In genomic region chr7:144278703-144279102, GRCm38 (mm10) we compare ENCODE assay signal across 23 mouse cellular contexts.
A peak's percentile ranks its signal among the peaks of the same experiment; 100 is the strongest.
DNase-seq lines count a peak whose midpoint lies in the region; ATAC-seq and TF ChIP-seq lines count a peak whose summit lies in the region.
"Had no signal": no experiment of that assay in that cellular context is flagged by ENCODE, and none has a peak within 500 bp of the region (broad histone marks: within the 10 kb centered on the region; RNA-seq: fewer than 3 reads in every experiment).

No protein-coding gene starts in this region.

- peak; percentile 48 for DNase-seq in brain, adult 2 months (ENCODE audit: low read depth, low spot score)
- DNase-seq in cerebellum, adult 2 months = peak; percentile 61 to 69
- DNase-seq in cerebellum, postnatal 36 days = peak; percentile 54 to 65
- DNase-seq in thymus, adult 18-20 months = no peak
- DNase-seq in testis, postnatal 14 days (ENCODE audit: low spot score) = no peak
- DNase-seq: adrenal gland, postnatal 25 days; gastrocnemius, adult 2 months; heart, postnatal 10 days; kidney, adult 2 months; kidney, postnatal 10 days; lung, adult 18-20 months; lung, postnatal 14 days; right cerebral cortex, adult 18-20 months; thymus, postnatal 25 days had no signal

- no peak for ATAC-seq in hindbrain, embryonic 13.5 days (ENCODE audit: low FRiP score)
- no peak for ATAC-seq in hindbrain, embryonic 12.5 days (ENCODE audit: low FRiP score)
- ATAC-seq: inflammation-experienced regulatory T-cells, adult 6 months; midbrain, embryonic 15.5 days had no signal

- no peak for TF ChIP-seq POLR2A in cerebellum, adult 2 months (IDR thresholded peaks at IDR 0.05; ENCODE audit: borderline replicate concordance, insufficient read depth, low read length)

- WGBS in hindbrain, embryonic 13.5 days = 75% methylated on average over 4 of the region's 4 CpGs
- 80% methylated on average over 4 of the region's 4 CpGs for WGBS in hindbrain, embryonic 12.5 days
- WGBS in cerebellum, adult 2 months = 7% methylated on average over 4 of the region's 4 CpGs

- no peaks in the 10 kb centered on the region for H3K9me3 ChIP-seq in hindbrain, embryonic 13.5 days
- H3K9me3 ChIP-seq in hindbrain, embryonic 12.5 days (replicated peaks) = no peaks in the 10 kb centered on the region
- H3K9me3 ChIP-seq: embryonic facial prominence, embryonic 13.5 days; heart, embryonic 10.5 days; megakaryocyte, embryonic 14.5 days; midbrain, embryonic 15.5 days had no signal

- H3K27me3 ChIP-seq in hindbrain, embryonic 13.5 days = no peaks in the 10 kb centered on the region
- no peaks in the 10 kb centered on the region for H3K27me3 ChIP-seq in hindbrain, embryonic 12.5 days
- H3K27me3 ChIP-seq in cerebellum, adult 2 months (ENCODE audit: control insufficient read depth, insufficient read depth, low read length) = no peaks in the 10 kb centered on the region
- H3K27me3 ChIP-seq: embryonic facial prominence, embryonic 13.5 days; midbrain, embryonic 15.5 days had no signal

- H3K36me3 ChIP-seq in hindbrain, embryonic 13.5 days = no peaks in the 10 kb centered on the region
- H3K36me3 ChIP-seq in hindbrain, embryonic 12.5 days = no peaks in the 10 kb centered on the region
- H3K36me3 ChIP-seq: embryonic facial prominence, embryonic 13.5 days; heart, embryonic 10.5 days; midbrain, embryonic 15.5 days had no signal

- H3K4me1 ChIP-seq in hindbrain, embryonic 13.5 days (replicated peaks) = peaks cover 30% of the 10 kb centered on the region
- H3K4me1 ChIP-seq in hindbrain, embryonic 12.5 days = peaks cover 10% of the 10 kb centered on the region
- peaks cover 10% of the 10 kb centered on the region for H3K4me1 ChIP-seq in cerebellum, adult 2 months (ENCODE audit: control insufficient read depth, insufficient read depth, low read length)
- H3K4me1 ChIP-seq: megakaryocyte, embryonic 14.5 days had no signal

- no peak overlapping the region for H3K9ac ChIP-seq in hindbrain, embryonic 13.5 days
- H3K9ac ChIP-seq in hindbrain, embryonic 12.5 days = no peak overlapping the region
- H3K9ac ChIP-seq: embryonic facial prominence, embryonic 13.5 days; midbrain, embryonic 15.5 days had no signal

- no peak overlapping the region for H3K4me2 ChIP-seq in hindbrain, embryonic 13.5 days
- no peak overlapping the region for H3K4me2 ChIP-seq in hindbrain, embryonic 12.5 days (replicated peaks)
- H3K4me2 ChIP-seq: embryonic facial prominence, embryonic 13.5 days; liver, embryonic 11.5 days; midbrain, embryonic 15.5 days had no signal

- no peak overlapping the region for H3K4me3 ChIP-seq in hindbrain, embryonic 13.5 days
- no peak overlapping the region for H3K4me3 ChIP-seq in hindbrain, embryonic 12.5 days
- H3K4me3 ChIP-seq in cerebellum, adult 2 months (replicated peaks; ENCODE audit: insufficient read depth, low read depth, low read length) = no peak overlapping the region
- H3K4me3 ChIP-seq: embryonic facial prominence, embryonic 13.5 days; gastrocnemius, adult 2 months; heart, embryonic 10.5 days; left cerebral cortex, adult 2 months; megakaryocyte, embryonic 14.5 days; midbrain, embryonic 15.5 days had no signal

- TF ChIP-seq CTCF in cerebellum, adult 2 months (IDR thresholded peaks at IDR 0.05; ENCODE audit: borderline replicate concordance, insufficient read depth, low read depth, low read length) = no peak

- H3K27ac ChIP-seq in hindbrain, embryonic 13.5 days = peak overlapping the region; percentile 52; the same call in 1 of the 2 replicates
- no peak overlapping the region for H3K27ac ChIP-seq in hindbrain, embryonic 12.5 days
- H3K27ac ChIP-seq in cerebellum, adult 2 months (ENCODE audit: insufficient read depth, low read length) = no peak overlapping the region
- H3K27ac ChIP-seq: embryonic facial prominence, embryonic 13.5 days; gastrocnemius, adult 2 months; heart, embryonic 10.5 days; left cerebral cortex, adult 2 months; midbrain, embryonic 15.5 days had no signal

Comparison
In these comparisons a context has a peak if more than half of its experiments do, and no peak if none do; other contexts are left out.
1. DNase-seq: peak in brain, adult 2 months (single experiment), cerebellum, adult 2 months (2 of 2) and cerebellum, postnatal 36 days (2 of 2); none in thymus, adult 18-20 months (0 of 2) and testis, postnatal 14 days (single experiment).